Mouse (Mus musculus) small intestine, adult 2 months (tissue): ENCODE measurements at regions not wholly inside any gene's neighbourhood (a gene's known extent, or its start where the extent isn't known, plus 50 kb on each side); places are given as distances from the start of the nearest gene placed in this dataset.

ENCODE experiments used
- H3K27ac ChIP-seq: fragments of 200-500 bp; 2 replicates; pipeline ENCODE4 v1.5.1; 2012; ENCODE audit warnings: low read depth, low read length, control low read depth, inconsistent platforms; ENCODE audit not compliant: insufficient read depth
- H3K27me3 ChIP-seq: fragments of 200-500 bp; 2 replicates; pipeline ENCODE4 v1.6.1; 2012; ENCODE audit warnings: mild to moderate bottlenecking, moderate library complexity, low read length, inconsistent platforms; ENCODE audit not compliant: control insufficient read depth, insufficient read depth
- H3K36me3 ChIP-seq: fragments of 200-500 bp; 2 replicates; pipeline ENCODE4 v1.6.1; 2012; ENCODE audit warnings: mild to moderate bottlenecking, low read length, control low read depth, inconsistent platforms; ENCODE audit not compliant: control insufficient read depth, insufficient read depth
- H3K4me1 ChIP-seq: fragments of 200-500 bp; 2 replicates; pipeline ENCODE4 v1.6.1; 2012; ENCODE audit warnings: low read length, inconsistent platforms, mixed read lengths; ENCODE audit not compliant: control insufficient read depth, insufficient read depth, insufficient read length
- H3K4me3 ChIP-seq: fragments of 200-500 bp; 2 replicates; pipeline ENCODE4 v1.5.1; 2012; ENCODE audit warnings: low read depth, mild to moderate bottlenecking, control low read depth, inconsistent platforms, low read length, moderate library complexity
- CTCF ChIP-seq: fragments of 200-500 bp; IDR thresholded peaks from 2 replicates; pipeline ENCODE4 v1.5.1; 2012; ENCODE audit warnings: low read depth, mild to moderate bottlenecking, control low read depth, inconsistent platforms, low read length, moderate library complexity, mixed read lengths; ENCODE audit not compliant: insufficient replicate concordance, insufficient read length; ENCODE audit errors: extremely low read depth
- POLR2A ChIP-seq: fragments of 200-500 bp; IDR thresholded peaks from 2 replicates; pipeline ENCODE4 v1.6.1; 2012; ENCODE audit warnings: low read depth, mild to moderate bottlenecking, control low read depth, inconsistent platforms, low read length, moderate library complexity
- WGBS: fragments of 180-500 bp; shearing (Covaris S2); methylation state at CpG from one replicate; pipeline ENCODE4 v1.1.7; 2018; 5-methylcytosine and 5-hydroxymethylcytosine counted together

DNA sequence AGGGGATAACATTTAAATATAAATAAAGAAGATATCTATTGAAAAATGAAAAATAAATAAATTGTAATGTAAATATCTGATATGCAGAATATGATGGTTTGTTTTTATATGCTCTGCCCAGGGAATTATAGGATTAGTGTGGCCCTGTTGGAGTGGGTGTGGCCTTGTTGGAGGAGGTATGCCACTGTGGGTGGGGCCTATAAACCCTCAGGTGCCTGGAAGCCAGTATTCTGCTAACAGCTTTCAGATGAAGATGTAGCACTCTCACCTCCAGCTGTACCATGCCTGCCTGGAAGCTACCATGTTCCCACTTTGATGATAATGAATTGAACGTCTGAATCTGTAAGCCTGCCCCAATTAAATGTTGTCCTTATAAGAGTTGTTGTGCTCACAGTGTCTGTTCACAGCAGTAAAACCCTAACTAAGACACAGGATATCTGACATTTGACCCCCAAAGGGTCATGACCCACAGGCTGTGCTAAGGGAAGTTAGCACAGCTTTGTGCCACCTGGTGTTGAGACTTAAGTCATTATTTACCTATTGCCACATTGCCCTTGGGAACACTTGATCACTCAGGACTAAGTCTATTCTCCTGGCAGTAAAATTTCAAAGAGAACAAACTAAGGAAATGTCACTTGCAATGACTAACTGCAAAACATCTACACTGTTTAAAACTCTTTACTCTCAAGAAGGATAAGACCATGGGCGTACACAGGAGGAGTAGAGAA lies 270.4 kb downstream of the Plk2 start:
- H3K4me3 ChIP-seq, result no peak overlapping the region
- H3K4me1 ChIP-seq, result no peaks in the 10 kb centered on the region
- no peaks in the 10 kb centered on the region for H3K36me3 ChIP-seq
- WGBS, result 43% methylated on average over 2 of the region's 2 CpGs
- H3K27ac ChIP-seq, result no peak overlapping the region
- TF ChIP-seq POLR2A (no peak), CTCF (no peak)
- H3K27me3 ChIP-seq, result no peaks in the 10 kb centered on the region

DNA sequence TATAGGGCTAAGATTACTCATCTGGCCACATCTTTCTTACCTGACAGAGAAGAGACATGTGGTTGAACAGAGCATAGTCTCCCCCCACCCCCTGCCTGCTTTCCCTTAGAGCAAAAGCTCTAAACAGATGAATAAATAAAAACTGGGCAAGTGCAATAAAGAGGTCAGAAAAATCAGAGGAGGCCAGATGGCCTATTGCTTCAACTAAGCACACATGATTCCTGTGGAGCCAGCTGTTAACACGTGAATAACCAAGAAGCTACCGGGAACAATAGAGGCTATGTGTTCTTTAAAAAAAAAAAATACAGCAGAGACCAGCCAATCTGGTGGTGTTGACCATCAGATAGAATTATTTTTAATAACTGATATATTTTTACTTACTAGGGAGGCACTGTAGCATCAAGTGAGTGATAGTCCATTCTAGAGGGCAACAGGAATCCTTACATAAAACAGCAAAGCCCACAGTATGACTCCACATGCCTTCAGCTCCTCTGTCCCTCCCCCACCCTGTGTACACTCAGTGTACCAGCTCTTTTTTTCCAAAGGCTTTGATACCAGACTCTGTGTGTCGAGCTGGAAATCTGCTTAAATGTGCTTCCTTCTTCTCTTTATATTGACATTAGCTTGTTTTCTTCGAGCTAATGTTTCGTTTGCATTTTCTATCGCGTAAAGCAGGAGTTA lies 272.6 kb downstream of the Plk2 start:
- 67% methylated on average over 7 of the region's 7 CpGs for WGBS
- Histone ChIP-seq H3K27me3 (no peaks in the 10 kb centered on the region), H3K27ac (no peak overlapping the region), H3K36me3 (no peaks in the 10 kb centered on the region), H3K4me3 (no peak overlapping the region), H3K4me1 (no peaks in the 10 kb centered on the region)
- TF ChIP-seq POLR2A, result no peak
- no peak for TF ChIP-seq CTCF

DNA sequence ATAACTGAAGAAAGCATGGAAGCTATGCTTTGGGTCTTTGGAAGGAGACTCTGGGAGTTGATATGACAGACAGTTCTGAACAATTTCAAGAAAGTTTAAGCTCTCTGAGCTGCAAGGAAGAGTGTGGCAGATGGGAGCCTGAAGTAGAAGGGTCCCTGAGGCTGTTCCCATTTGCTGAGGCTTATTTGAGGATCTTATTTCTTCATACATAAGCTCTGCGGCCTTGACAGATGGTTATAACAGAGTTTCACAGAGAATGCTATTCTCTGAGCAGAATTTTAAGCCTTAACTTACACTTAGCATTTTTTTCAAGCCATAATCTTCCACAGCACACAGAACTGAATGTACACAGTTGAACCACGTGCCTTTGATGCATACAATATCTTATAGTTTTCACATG lies 278.7 kb downstream of the Plk2 start:
- Histone ChIP-seq H3K27ac (no peak overlapping the region), H3K27me3 (no peaks in the 10 kb centered on the region), H3K4me3 (no peak overlapping the region), H3K36me3 (no peaks in the 10 kb centered on the region), H3K4me1 (no peaks in the 10 kb centered on the region)
- no peak for TF ChIP-seq CTCF
- no peak for TF ChIP-seq POLR2A
- 73% methylated on average over 2 of the region's 2 CpGs for WGBS

DNA sequence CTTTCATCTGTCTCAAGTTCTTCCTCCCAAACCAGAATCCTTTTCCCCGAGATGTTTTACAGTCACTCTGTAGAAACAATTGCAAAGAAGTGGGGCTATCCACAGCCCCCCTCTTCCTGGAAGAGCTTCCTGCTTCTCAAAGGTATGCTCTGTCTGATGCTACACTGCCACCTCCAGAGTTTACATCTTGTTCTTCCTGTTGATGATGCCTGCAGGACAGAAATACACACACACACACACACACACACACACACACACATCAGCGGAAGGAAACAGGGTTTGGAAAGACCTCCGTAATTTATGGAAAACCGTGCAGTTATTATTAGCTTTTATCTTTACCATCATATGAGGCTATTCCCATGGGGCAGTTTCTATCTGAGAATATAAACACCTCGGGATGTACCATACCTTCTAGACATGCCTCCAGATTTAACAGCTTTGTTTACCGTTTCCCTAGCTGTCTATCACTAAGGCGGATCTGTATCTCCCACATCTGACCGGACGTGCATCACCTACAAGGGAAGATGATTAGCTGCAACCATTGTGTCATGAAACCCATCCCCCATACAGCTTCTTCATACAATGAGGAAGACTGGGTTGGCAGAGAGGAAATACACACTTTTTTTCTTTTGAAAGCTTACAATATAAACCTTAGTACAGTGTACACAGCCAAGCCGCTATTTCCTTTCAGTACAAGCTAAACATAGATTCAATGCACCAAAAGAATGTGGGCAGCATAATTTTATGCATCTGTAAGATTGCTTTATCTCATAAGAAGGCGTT lies 288.6 kb downstream of the Plk2 start:
- Histone ChIP-seq H3K4me1 (no peaks in the 10 kb centered on the region), H3K27me3 (no peaks in the 10 kb centered on the region; the same call in 1 of the 2 replicates), H3K4me3 (no peak overlapping the region), H3K27ac (no peak overlapping the region), H3K36me3 (no peaks in the 10 kb centered on the region)
- 70% methylated on average over 11 of the region's 11 CpGs for WGBS
- TF ChIP-seq CTCF, result no peak
- TF ChIP-seq POLR2A, result no peak

DNA sequence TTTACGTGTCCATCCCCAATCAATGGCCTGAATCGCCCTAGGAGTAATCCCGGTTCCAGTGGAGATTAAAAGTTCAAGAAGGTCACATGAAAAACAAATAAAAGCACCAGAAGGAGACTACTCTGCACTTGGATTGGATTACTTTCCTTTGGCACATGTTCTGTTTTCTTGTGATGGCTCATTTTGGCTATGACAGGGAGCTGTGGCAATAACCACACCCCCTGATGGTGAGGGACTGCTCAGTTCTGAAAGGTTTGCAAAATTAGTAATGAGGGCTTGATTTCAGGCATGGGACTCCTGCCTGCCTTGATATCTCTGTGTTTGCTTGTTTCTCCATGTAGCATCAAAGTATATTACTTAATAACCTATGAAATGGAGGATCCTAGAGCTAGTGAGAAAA lies 293.9 kb downstream of the Plk2 start:
- TF ChIP-seq CTCF (no peak), POLR2A (no peak)

DNA sequence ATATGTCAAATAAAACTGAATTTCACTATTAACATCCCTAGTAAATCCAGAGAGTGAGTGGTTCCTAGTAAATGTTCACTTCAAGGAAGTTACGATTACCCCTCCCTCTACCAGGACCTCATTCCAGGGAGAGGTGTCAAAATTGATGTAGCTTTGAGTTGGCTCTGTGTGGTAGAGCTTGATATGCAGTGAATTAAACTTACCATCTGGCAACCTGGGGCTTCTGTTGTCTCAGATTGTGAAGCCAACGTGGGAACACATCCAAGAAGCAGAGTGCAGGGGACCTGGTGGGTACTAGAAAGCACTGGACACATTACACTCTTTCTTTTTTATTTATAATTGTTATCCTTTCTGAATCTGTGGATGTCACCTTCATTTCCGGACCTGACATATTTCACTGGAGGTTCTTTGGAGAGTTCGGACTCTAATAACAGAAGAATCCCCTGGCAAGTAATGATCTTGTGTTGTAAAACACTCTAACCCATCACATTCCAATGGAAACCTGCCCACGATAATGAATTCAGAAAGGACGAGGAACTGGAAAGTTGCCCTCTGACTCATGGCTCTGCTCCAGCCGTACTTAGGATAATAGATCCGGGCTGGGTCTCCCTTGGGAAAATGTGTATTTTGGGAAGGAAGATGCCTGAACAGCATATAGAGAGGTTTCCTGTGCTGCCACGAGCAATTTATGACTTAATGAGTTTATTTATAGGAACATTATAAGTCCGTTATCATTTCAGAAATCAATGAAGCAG lies 295.8 kb downstream of the Plk2 start:
- WGBS, result 29% methylated on average over 10 of the region's 10 CpGs
- no peaks in the 10 kb centered on the region for H3K27me3 ChIP-seq
- no peaks in the 10 kb centered on the region for H3K36me3 ChIP-seq
- H3K27ac ChIP-seq, result no peak overlapping the region
- TF ChIP-seq POLR2A (no peak), CTCF (no peak)
- H3K4me3 ChIP-seq, result no peak overlapping the region
- no peaks in the 10 kb centered on the region for H3K4me1 ChIP-seq

More for the DNA sequence above, 293.9 kb downstream of the Plk2 start:
- no peak overlapping the region for H3K27ac ChIP-seq
- no peaks in the 10 kb centered on the region for H3K4me1 ChIP-seq
- no peaks in the 10 kb centered on the region; the same call in 1 of the 2 replicates for H3K27me3 ChIP-seq
- 53% methylated on average over 3 of the region's 3 CpGs for WGBS
- no peak overlapping the region for H3K4me3 ChIP-seq
- H3K36me3 ChIP-seq, result no peaks in the 10 kb centered on the region

DNA sequence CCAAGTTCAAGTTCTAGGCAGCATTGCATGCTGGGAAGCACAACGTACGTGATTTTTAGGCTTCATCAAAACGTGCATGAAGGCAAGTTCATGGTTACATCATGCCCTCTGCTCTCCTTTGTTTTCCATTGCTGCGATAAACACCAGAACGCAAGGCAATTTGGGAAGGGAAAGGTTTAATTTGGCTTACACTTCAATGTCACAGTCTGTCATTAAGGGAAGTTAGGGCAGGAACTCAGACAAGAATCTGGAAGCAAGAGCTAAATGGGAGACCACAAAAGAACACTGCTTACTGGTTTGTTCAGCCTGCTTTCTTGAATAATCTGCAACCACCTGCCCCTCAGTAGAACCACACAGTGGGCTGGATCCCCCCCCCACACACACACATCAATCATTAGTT lies 297.9 kb downstream of the Plk2 start:
- Histone ChIP-seq H3K4me3 (no peak overlapping the region), H3K27ac (no peak overlapping the region), H3K4me1 (no peaks in the 10 kb centered on the region), H3K36me3 (no peaks in the 10 kb centered on the region), H3K27me3 (no peaks in the 10 kb centered on the region)
- no peak for TF ChIP-seq CTCF
- TF ChIP-seq POLR2A, result no peak
- 81% methylated on average over 5 of the region's 5 CpGs for WGBS
